Mouse (Mus musculus): Measurements from ENCODE around the gene Zzz3.

DNA sequence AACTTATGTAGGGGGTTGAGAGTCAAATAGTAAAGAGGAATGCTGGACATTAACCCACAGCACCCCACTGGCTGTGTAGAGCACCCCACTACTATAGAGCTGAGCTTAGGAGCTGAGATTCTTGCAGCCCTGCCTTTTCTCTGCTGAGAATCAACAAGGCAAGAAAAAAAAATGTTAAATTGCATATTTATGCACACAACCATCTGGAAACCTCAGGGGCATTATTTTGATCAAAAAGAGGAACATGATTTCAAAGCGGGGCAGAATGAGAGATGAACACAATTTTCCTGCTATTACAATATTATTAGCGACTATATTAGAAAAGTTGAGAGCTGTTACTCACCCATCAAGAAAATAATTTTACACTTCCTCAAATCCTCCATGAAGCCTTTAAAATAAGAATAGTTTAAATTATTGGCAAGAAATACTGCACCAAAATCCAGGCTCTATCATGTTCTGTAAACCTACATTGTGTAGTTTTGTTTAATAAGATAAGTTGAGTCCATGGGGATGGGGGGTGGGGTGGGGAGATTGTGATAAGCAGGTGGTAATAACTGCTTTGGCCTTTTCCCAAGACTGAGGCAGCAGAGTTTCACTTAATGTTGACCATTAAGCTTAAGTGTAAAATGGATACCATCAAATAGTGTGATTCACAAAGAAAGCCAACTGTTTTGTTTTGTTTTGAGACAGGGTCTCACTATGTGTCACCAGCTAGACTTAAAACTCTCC is 103.9 kb downstream of the Zzz3 start:
- TF ChIP-seq CTCF (IDR thresholded peaks at IDR 0.05; ENCODE audit: low read depth), result no peak
- TF ChIP-seq EP300 (IDR thresholded peaks at IDR 0.05; ENCODE audit: low read depth), result no peak
